Mouse (Mus musculus): ENCODE data around the gene Gpr156. TPM values are rescaled to one million over a fixed set of nuclear protein-coding genes. Genes with fewer than 3 reads are reported as not detected.

Gpr156 gene
- polyA plus RNA-seq, 1 experiment from 2014 or later: 0.23 TPM

DNA sequence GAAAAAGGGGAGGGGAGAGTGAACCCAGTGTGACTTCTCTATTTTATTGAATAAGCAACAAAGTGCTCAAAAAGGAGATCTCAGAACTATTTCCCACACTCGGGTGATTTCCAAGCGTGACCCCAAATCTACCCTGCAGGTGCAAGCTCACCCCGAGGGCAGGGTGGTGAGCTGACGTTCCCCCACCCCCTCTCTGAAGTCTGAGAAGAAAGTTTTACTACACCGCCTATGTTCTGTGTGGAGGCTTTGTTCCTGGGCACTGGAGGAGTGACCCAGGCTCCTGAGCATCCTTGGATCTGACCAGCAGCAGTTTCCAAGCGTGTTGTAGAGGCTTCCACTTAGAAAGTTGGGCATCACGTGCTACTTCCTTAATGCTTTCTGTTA lies 514 bp downstream of the Gpr156 start:
- DNase-seq (ENCODE audit: low spot score): peak; percentile 58

DNA sequence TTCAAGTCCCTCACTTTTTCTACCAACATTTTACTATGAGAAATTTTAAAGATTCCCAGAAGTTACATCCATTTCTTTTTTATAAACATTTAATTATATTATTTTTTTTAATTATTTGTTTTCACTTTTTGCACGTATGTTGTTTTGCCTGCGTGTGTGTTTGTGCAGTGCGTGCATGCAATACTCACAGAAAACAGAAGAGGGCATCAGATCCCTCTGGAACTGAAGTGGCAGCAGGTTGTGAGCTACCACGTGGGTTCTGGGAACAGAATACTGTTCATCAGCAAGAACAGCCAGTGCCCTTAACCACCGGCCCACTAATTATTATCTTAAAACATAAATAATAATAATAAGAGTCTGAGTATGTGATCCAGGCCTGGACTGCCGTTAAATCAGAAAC lies 2.7 kb downstream of the Gpr156 start:
- no peak for DNase-seq (ENCODE audit: low spot score)

DNA sequence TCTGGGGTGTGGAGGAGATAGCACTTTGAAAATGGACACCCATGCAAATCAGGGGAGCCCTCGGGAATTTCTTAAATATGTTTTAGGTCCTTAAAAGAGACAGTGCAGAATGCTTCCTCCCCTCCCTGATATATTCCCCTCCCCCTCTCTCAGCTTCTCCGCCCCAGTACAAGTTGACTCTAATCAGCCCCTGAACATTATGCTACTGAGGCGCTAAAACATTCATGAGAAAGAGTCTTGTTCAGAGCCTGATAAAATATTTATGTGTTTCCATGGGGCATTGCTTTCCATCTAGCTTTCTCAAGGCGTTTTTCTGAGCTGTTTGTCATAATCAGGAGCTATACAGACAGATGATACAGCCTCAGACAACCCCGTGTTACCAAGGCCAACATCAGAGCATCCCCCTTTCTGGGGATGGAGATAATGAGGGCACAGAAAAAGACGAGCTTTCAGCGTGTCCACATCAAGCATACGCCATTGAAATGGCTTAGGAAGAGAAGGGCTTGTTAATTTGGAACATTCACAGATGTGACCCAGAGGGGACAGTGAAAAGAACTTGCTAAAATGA lies 4.6 kb downstream of the Gpr156 start:
- DNase-seq (ENCODE audit: low spot score): no peak

DNA sequence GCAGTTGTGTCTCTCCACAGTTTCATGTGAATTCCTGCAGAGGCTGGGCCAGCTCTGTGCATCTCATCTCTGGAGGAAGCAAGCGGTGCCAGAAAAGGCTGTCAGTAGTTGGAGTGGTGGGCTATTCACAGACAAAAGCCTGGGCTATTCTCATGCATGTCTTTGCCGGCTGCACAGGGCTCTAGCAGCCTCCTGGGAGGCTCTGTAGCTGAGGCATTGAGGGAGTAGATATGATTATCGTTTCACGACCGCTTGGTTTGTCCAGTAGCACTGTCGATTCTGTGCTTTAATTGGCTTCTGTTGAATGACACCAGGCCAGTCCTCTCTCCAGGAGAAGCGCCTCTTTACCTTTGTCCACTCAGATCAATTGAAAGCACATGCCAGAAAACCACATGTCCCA lies 9.8 kb downstream of the Gpr156 start:
- no peak for DNase-seq (ENCODE audit: low spot score)

DNA sequence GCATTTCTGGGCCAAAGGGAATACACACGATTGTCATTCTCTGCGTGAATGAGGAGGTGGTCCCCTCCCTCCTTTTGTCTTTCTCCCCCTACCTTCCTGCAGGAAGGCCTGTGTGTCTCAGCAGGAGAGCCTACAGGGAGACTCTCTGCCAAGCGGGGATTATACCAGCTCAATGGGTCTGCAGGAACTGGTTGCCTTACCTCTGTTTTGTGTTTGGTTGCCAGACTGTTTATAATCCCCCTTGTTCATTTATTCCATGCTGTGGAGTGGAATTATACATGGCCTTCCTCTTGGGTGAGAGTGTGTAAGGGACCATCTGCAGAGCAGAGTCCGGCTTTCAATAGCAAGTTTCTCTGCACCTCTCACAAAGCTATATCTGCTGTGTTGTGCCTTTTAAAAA lies 10.8 kb downstream of the Gpr156 start:
- DNase-seq (ENCODE audit: low spot score): no peak

DNA sequence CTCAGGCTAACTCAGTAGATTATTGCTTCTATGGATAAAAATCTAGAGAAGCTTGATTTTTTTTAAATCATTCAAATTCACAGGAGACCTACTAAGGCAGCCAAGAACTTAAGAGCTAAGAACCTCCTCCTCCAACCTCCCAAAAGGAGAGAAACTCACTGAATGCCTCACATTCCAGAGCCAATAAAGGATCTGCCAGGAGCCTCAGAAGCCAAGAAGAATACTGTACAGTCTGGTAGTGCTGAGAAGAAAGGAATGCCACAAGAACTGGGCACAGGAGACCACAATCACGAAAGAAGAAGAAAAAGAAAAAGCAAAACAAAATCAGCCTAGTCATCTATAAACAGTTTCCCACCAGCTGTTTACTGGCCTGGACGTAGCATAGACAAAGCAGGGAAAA lies 12.7 kb downstream of the Gpr156 start:
- no peak for DNase-seq (ENCODE audit: low spot score)

DNA sequence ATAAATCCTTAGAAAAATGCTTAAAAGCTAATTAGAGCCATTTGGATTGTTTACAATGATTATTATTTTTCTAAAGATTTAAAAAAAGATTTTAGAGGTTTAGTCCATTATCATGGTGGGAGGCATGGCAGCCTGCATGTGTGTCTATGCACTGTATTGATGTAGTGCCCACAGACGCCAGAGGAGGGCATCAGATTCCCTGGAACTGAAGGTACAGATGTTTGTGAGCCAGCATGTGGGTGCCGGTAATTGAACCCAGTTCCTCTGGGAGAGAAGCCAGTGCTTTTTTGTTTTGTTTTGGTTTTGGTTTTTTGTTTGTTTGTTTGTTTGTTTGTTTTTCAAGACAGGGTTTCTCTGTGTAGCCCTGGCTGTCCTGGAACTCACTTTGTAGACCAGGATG lies 13.3 kb downstream of the Gpr156 start:
- no peak for DNase-seq (ENCODE audit: low spot score)

DNA sequence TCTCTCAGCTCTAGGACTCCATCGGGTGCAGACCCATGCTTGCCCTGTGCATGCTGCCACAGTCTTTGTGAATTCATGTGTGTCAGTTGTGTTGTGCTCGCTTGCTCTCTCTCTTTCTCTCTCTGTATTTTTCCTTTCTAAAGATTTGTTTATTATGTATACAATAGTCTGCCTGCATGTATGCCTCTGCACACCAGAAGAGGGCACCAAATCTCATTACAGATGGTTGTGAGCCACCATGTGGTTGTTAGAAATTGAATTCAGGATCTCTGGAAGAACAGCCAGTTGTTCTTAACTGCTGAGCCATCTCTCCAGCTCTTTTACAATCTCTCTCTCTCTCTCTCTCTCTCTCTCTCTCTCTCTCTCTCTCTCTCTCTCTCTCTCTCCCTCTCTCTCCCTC lies 18.6 kb downstream of the Gpr156 start:
- no peak for DNase-seq (ENCODE audit: low spot score)

DNA sequence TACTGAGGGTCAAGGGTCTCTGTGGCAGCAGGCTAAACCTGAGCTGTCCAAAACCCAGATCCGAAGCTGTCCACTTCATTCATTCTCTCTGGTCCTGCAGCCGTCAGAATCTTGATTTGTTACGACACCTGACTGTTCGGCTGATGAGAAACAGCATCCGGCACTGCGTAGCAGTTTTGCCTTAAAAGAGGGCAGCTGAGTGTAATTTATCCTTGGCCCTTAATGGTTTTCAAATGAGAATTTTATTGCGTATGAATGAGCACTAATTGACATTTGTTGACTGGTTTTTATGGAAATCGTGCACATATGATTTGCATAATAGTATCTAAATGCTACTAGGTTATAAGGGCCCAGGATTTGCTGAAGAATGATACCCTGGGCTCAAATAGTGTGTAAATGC lies 21.0 kb downstream of the Gpr156 start:
- DNase-seq (ENCODE audit: low spot score): no peak

DNA sequence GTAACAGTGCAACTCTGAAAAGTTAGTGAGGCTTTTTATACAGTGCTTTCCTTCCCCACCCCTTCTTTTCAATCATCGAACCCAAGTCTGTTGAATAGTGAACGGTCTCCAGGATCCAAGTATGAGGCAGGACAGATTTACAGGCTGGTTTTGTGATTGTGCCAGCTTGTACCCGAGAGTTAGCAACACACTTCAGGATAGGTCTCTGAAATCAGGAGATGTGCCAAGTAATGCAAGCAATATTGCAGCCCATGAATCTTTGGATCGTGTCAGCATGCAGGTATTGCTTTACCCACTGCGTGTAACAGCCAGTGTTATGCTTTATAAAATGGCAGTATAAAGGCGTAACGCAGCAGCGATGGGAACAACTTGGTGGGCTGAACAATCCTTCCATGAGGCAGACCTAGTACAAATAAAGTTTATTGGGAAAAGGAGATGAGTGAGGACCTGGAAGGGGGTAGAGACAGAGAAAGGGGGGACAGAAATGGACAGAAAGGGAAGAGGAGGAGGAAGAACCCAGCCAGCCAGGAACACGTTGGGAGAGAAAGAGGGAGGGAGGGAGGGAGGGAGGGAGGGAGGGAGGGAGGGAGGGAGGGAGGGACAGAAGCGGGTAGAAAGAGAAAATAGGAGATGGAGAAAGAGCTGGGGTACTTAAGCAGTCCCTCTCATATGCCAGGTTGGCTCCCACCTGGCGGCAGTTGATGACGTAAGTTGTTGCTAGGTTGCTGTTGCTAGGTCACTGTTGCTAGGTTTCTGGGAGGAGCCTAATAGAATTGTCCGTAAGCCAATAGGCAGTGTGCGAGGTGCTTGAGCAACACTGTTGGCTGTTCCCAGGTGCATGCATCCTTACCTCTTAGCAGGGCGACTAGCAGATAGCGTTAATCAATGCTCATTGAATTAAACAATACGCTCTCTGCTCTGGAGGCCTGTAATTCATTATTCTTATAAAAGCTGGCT lies 22.1 kb downstream of the Gpr156 start:
- DNase-seq (ENCODE audit: low spot score): no peak

DNA sequence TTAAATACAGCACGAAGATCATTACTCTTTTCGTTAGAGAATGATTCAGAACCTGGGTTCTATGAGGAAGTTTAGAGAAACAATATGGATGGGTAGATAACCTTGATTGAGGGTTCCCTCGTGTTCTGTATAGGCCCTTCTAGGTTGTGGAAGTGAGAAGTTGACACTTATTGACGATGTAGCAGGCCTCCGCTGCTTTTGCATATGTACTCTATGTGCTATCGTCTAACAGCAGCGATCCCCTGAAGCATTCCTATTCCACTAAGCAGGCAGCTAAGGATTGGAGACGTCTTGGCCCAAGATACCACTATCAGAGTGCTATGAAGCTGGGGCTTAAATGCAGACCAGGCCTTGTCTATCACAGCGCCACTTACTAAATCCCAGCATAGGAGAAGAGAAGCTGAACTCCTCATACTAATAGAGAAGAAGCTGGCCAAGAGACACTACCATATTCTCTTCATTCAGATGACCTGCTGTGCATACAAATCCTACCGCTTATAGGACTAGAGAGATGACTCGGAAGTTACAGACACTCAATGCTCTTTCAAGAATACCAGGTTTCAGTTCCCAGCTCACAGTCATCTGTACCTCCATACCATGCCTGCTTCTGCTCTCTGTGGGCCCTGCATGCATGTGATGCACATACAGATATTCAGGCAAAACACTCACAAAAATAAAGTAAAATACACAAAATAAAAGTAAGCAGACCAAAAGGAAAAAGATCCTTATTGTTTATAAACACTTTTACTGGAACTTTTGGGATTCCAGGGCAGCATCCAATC lies 23.0 kb downstream of the Gpr156 start:
- no peak for DNase-seq (ENCODE audit: low spot score)

DNA sequence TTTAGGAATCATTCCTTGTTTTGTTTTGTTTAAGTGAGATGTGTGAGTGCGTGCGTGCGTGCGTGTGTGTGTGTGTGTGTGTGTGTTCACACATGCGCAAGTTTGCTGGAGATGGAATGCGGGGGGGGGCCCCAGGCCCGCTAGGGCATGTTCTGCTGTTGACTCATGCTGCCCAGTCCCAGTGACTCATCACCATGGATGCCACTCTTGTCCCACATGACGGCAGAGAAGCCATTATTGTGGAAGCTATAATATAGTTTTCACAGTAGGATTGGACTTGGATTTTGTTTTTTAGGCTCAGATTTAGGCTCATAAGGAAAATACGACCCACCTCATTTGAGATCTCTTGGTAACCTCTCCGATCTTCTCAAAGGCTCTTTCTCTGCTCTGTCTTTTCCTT lies 24.0 kb downstream of the Gpr156 start:
- DNase-seq (ENCODE audit: low spot score): no peak

DNA sequence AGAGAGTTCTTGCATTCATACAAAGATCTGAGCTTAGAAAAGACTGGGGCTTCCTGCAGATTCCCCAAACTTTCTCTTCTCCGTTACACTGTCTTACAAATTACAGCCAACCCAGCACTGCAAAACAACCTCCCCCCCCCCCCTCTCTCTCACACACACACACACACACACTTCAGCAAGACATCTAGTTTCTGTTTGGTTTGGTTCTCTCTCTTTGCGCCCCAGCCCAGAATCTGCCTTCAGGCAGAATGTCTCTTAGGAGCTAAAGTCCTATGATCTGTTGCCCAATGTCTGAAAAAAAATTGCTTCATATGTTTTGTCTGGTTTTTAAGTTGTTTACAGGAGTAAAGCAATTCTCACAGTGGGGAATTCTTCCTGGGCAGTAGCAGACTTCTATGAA lies 27.4 kb downstream of the Gpr156 start:
- no peak for DNase-seq (ENCODE audit: low spot score)

DNA sequence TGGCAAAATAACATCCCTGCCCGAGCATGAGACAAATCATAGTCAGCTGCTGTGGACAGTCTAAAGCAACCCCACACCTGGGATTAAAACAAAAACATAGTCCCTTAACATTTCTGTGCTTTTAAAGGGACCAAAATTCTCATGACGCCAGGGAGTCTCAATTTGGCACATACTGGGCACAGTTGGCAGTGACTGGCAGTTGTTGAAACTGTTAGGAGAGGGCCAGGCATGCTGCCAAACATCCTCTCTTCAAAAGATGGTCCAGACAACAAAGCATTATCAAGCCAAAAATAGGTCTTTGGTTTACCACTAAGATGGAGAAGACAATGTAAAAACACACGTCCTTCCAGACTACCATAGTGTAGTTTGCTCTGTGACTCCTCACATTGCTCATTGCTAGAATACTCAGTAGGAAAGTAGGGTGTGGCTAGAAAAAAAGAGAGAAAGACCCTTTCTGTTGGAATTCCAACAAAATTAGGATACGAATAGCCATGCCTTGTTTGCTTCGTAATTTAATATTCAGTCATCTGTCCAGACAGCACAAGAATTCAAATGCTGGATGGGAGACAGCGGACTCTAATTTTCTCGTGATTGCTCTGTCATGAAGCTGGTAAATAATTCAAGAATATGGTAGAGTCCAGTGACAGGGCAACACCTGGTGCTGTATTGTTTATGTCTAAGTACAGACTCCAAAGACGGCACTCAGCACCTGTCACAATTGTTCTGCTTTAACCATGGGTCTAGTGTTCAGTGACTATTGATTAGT lies 28.9 kb downstream of the Gpr156 start:
- DNase-seq (ENCODE audit: low spot score): no peak

DNA sequence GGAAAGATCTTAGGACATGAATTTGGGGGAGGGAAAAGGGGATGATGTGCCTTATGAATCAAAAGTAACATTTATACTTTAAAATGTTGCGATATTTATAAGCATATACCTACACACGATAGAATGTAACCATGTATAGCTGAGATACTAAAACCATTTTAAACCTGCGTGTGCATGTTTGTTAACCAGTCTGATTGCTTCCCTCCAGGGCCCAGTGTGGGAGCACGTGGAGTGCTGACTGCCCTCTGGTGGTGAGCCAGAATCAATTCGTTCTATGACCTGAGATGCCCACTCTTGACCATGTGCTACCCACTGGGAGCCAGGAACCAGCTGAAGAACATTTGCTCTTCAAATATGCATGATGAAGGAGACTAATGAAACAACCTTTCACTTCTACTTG lies 30.9 kb downstream of the Gpr156 start:
- peak; percentile 50 for DNase-seq (ENCODE audit: low spot score)

DNA sequence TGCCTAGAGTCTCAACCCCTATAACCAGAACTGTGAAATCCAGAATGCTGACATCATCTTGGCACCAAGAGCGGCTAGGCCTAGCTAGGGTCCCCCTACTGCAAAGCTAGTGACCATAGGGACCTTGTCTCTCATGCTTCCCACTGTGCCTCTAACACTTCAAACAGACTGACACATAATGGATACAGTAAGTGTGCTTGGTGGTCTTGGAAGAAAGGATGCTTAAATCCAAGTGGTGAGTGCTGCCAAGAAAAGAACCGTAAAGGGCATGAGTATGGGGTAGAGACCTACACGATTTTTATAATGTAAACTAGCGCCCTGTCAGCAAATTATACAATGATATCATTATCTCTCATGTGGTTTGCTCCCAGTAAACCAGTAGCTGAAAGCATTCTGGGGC lies 32.1 kb downstream of the Gpr156 start:
- no peak for DNase-seq (ENCODE audit: low spot score)

DNA sequence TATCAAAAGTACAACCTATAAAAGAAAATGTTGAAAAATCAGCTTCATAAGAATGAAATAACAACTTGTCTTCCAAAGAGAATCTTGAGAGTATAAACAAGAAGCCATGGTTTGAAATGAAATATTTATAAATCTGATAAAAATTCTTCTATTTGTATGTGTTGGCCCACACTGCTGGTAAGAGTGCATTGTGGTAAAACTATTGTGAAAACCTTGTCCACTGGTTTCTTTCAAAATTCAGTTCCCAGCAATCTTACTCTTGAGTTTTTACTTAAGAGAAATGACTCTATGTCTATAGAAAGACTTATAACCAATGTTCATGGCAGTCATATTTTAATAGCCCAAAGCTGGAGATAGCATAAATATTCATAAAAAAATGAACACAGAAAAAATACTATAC lies 34.9 kb downstream of the Gpr156 start:
- DNase-seq (ENCODE audit: low spot score): no peak

DNA sequence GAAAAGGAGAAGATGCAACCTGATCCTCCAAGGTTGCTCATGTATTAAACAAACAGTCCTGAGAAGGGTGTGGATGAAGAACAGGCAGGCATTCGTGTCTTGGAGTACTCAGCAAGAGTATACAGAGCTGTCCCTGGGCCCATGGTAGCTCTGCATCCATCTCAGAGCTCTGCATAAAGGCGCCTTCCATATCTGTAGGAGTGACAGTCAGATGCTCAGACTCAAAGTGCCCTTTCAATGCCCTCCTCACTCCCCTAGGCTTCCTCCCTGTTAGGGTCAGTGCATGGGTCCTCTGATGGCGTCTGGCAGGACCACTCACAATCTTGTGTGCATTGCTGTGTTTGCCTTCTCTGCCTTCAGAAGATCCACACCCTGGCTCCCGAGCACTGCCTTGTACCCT lies 36.9 kb downstream of the Gpr156 start:
- no peak for DNase-seq (ENCODE audit: low spot score)

DNA sequence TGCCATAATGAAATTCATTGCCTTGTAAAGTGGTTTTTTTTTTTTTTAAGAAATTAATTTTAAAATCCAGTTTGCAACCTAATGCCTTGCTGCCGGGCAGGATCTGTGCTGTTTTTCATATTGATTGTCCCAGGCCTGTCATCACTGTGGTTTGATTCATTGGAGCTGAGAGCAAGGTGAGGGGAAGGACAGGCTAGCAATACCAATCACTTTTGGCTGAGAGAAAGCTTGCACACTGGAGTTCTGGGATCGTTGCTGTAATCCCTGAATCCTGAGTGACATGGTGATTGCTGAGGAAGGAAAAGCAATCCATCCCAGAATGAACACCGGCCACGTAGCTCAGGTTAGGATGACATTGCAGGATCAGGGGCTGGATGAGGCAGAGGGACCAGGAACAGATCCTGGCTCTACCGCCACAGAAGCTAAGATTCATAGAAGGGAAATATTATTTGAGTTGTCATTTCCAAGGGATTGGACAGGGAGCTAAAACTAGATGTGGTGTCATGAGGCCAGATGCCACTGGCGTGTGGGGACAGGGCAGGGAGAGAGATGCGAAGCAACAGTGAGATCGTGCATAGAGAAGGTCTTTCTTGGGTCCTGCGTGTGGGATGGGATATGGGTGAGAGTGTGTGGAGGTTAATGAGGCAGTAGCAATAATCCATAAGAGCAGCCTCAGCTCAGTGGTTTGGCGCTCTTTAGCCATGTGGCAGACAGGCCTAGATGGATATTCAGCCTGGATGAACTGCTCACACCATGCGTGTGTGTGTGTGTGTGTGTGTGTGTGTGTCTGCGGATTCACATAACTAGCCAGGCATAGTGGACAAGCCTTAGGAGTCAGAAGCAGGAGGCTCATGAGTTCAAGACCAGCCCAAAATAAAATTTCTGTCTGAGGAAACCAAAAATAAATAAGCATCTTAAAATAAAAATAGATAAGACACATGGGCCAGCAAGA lies 38.0 kb downstream of the Gpr156 start:
- DNase-seq (ENCODE audit: low spot score): no peak

DNA sequence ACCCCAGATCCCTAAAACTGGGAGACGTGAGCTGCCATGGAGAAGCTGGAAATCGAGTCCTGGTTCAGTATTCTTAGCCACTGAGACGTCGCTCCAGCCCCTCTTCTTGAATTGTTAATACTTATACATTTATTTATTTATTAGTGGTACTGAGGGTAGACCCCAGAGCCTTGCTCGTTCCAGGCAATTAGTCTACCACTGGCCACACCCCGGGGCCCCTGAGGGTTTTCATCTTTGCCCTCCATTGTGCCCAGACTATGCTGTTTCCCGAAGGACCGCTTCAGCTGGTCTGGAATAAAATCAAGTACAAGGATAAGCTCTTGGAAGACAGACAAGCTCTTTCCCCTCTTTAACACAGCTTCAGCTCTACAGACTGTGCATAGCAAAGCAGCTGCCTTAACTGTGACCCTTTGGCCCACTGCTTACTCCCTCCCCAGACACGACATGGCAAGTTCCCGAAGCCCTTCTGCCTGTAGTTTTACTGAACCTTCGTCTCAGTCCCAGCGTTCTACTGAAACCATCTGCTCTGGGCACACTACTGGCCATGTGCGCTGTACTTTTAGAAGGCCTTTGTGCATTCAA lies 39.1 kb downstream of the Gpr156 start:
- no peak for DNase-seq (ENCODE audit: low spot score)
